7 mouse cellular contexts compared by ENCODE assay signal in the genomic region with DNA sequence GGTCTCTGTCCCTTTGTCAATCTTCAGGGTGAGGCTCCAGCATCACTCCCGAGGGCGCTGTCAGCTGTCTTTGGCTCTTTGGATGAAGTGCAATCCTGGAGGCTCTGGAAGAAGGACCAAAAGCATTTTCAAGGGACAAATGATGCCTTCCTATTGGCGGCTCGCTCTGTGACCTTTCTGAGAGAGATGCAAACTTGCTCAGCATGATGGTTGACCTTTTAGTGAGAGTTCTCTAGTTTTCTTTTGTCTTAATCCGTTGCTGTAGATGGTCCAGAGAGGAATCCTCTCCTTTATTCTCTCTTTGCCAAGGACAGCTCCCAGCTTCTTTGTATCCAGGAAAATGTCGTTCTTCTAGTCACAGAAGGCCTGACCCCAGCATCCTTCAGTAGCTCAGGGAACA. TPM values are rescaled to one million over a fixed set of nuclear protein-coding genes. Genes with fewer than 3 reads are reported as not detected.
DNase-seq lines count a peak whose midpoint lies in the region; ATAC-seq and TF ChIP-seq lines count a peak whose summit lies in the region.

No protein-coding gene starts in this region.

- H3K4me1 ChIP-seq in lung, embryonic 15.5 days, result peaks cover 17% of the 10 kb centered on the region
- peaks cover 55% of the 10 kb centered on the region for H3K4me1 ChIP-seq in forebrain, embryonic 15.5 days
- peaks cover 44% of the 10 kb centered on the region for H3K4me1 ChIP-seq in limb, embryonic 15.5 days
- H3K4me1 ChIP-seq in stomach, postnatal 0 days (replicated peaks; ENCODE audit: control insufficient read depth, insufficient read depth), result no peaks in the 10 kb centered on the region

- no peaks in the 10 kb centered on the region for H3K27me3 ChIP-seq in lung, embryonic 15.5 days
- H3K27me3 ChIP-seq in forebrain, embryonic 15.5 days, result no peaks in the 10 kb centered on the region
- no peaks in the 10 kb centered on the region for H3K27me3 ChIP-seq in limb, embryonic 15.5 days
- H3K27me3 ChIP-seq in stomach, postnatal 0 days (ENCODE audit: control insufficient read depth, insufficient read depth, low read length), result no peaks in the 10 kb centered on the region

- no peak overlapping the region for H3K27ac ChIP-seq in lung, embryonic 15.5 days
- peak overlapping the region; percentile 64 for H3K27ac ChIP-seq in forebrain, embryonic 15.5 days (replicated peaks)
- H3K27ac ChIP-seq in limb, embryonic 15.5 days, result peak overlapping the region; percentile 89; the same call in 1 of the 2 replicates
- H3K27ac ChIP-seq in stomach, postnatal 0 days (replicated peaks), result peak overlapping the region; percentile 70

- 36% methylated on average over 6 of the region's 6 CpGs for WGBS in lung, embryonic 15.5 days
- WGBS in forebrain, embryonic 15.5 days, result 13% methylated on average over 6 of the region's 6 CpGs
- WGBS in limb, embryonic 15.5 days, result 38% methylated on average over 6 of the region's 6 CpGs
- WGBS in stomach, postnatal 0 days, result 40% methylated on average over 6 of the region's 6 CpGs

- no peak for DNase-seq in lung, postnatal 25 days (ENCODE audit: low spot score)
- no peak for DNase-seq in stomach, postnatal 0 days (ENCODE audit: low spot score)
- DNase-seq in B cell, adult 2 months, result no peak
- no peak for DNase-seq in adipocyte (ENCODE audit: low spot score)

- TF ChIP-seq CTCF in stomach, postnatal 0 days (IDR thresholded peaks at IDR 0.05; ENCODE audit: low read depth), result no peak

- H3K36me3 ChIP-seq in lung, embryonic 15.5 days, result no peaks in the 10 kb centered on the region
- no peaks in the 10 kb centered on the region for H3K36me3 ChIP-seq in forebrain, embryonic 15.5 days
- H3K36me3 ChIP-seq in limb, embryonic 15.5 days, result no peaks in the 10 kb centered on the region
- no peaks in the 10 kb centered on the region for H3K36me3 ChIP-seq in stomach, postnatal 0 days (ENCODE audit: control insufficient read depth, insufficient read depth, low read length)

- peak overlapping the region; percentile 71 for H3K4me2 ChIP-seq in lung, embryonic 15.5 days
- peak overlapping the region; percentile 56 for H3K4me2 ChIP-seq in forebrain, embryonic 15.5 days (replicated peaks)
- H3K4me2 ChIP-seq in limb, embryonic 15.5 days, result peak overlapping the region; percentile 53
- peak overlapping the region; percentile 51 for H3K4me2 ChIP-seq in stomach, postnatal 0 days (replicated peaks; ENCODE audit: low read depth)

- H3K9me3 ChIP-seq in lung, embryonic 15.5 days, result no peaks in the 10 kb centered on the region
- H3K9me3 ChIP-seq in forebrain, embryonic 15.5 days, result no peaks in the 10 kb centered on the region
- no peaks in the 10 kb centered on the region for H3K9me3 ChIP-seq in limb, embryonic 15.5 days
- H3K9me3 ChIP-seq in stomach, postnatal 0 days (ENCODE audit: control insufficient read depth, low read length), result no peaks in the 10 kb centered on the region

- H3K9ac ChIP-seq in lung, embryonic 15.5 days, result peak overlapping the region; percentile 46
- H3K9ac ChIP-seq in forebrain, embryonic 15.5 days (replicated peaks), result peak overlapping the region; percentile 62
- H3K9ac ChIP-seq in limb, embryonic 15.5 days, result no peak overlapping the region
- peak overlapping the region; percentile 47; the same call in 1 of the 2 replicates for H3K9ac ChIP-seq in stomach, postnatal 0 days (ENCODE audit: low read length)

- TF ChIP-seq EP300 in stomach, postnatal 0 days (optimal IDR thresholded peaks at IDR 0.05), result no peak

- no peak for ATAC-seq in lung, embryonic 15.5 days (ENCODE audit: borderline replicate concordance, extremely low read depth, low FRiP score, low TSS enrichment)
- ATAC-seq in forebrain, embryonic 15.5 days (replicated peaks), result no peak
- ATAC-seq in limb, embryonic 15.5 days (ENCODE audit: insufficient number of reproducible peaks, low FRiP score, low TSS enrichment, low read depth), result no peak
- ATAC-seq in stomach, postnatal 0 days (ENCODE audit: low FRiP score, low TSS enrichment), result no peak

- peak overlapping the region; percentile 36 for H3K4me3 ChIP-seq in lung, embryonic 15.5 days
- H3K4me3 ChIP-seq in forebrain, embryonic 15.5 days, result peak overlapping the region; percentile 34
- H3K4me3 ChIP-seq in limb, embryonic 15.5 days, result peak overlapping the region; percentile 33
- H3K4me3 ChIP-seq in stomach, postnatal 0 days (ENCODE audit: low read depth, low read length), result 0 out of 2 replicates have a peak overlapping the region, but pooled peaks have one; percentile 17

RNA-seq across cellular contexts. Expression of gene Apol7a, which starts 39.8 kb away (rescaled TPM):
- 0.09 TPM in 1 of 2 replicates, not detected in the other for polyA plus RNA-seq in lung, embryonic 15.5 days (2015; fragmentation: Nextera tagmentation; extraction: Ambion mirVana)
- polyA plus RNA-seq in forebrain, embryonic 15.5 days (2015; fragmentation: Nextera tagmentation; extraction: Ambion mirVana), result not detected in 2 replicates
- 0.51 and 0.65 TPM in 2 replicates for polyA plus RNA-seq in limb, embryonic 15.5 days (2015; fragmentation: Nextera tagmentation; extraction: Ambion mirVana)
- 12.7 and 14.5 TPM in 2 replicates for polyA plus RNA-seq in stomach, postnatal 0 days (2015; fragmentation: Nextera tagmentation; extraction: Ambion mirVana)

RNA-seq across cellular contexts. Expression of gene Apol9a, which starts 51.9 kb away (rescaled TPM):
- polyA plus RNA-seq in lung, embryonic 15.5 days (2015; fragmentation: Nextera tagmentation; extraction: Ambion mirVana), result 0.30 TPM in 1 of 2 replicates, not detected in the other
- polyA plus RNA-seq in forebrain, embryonic 15.5 days (2015; fragmentation: Nextera tagmentation; extraction: Ambion mirVana), result 0.11 and 0.19 TPM in 2 replicates
- polyA plus RNA-seq in limb, embryonic 15.5 days (2015; fragmentation: Nextera tagmentation; extraction: Ambion mirVana), result 0.14 TPM in 1 of 2 replicates, not detected in the other
- polyA plus RNA-seq in stomach, postnatal 0 days (2015; fragmentation: Nextera tagmentation; extraction: Ambion mirVana), result 2.3 and 3.1 TPM in 2 replicates

RNA-seq across cellular contexts. Expression of gene Rbfox2, which starts 52.3 kb away (rescaled TPM):
- polyA plus RNA-seq in lung, embryonic 15.5 days (2015; fragmentation: Nextera tagmentation; extraction: Ambion mirVana), result 41.8 and 43.3 TPM in 2 replicates
- 173 and 183 TPM in 2 replicates for polyA plus RNA-seq in forebrain, embryonic 15.5 days (2015; fragmentation: Nextera tagmentation; extraction: Ambion mirVana)
- 73.2 and 76.6 TPM in 2 replicates for polyA plus RNA-seq in limb, embryonic 15.5 days (2015; fragmentation: Nextera tagmentation; extraction: Ambion mirVana)
- polyA plus RNA-seq in stomach, postnatal 0 days (2015; fragmentation: Nextera tagmentation; extraction: Ambion mirVana), result 23.2 and 24.4 TPM in 2 replicates
